7 mouse cellular contexts compared by ENCODE assay signal in genomic region chr16:38452442-38453202, GRCm38 (mm10). TPM values are rescaled to one million over a fixed set of nuclear protein-coding genes. Genes with fewer than 3 reads are reported as not detected.
DNase-seq lines count a peak whose midpoint lies in the region; ATAC-seq and TF ChIP-seq lines count a peak whose summit lies in the region.

TSS of gene Adprh (minus strand) at chr16:38452703.

- ATAC-seq in embryonic facial prominence, embryonic 12.5 days (ENCODE audit: insufficient number of reproducible peaks, insufficient read depth, low FRiP score, low TSS enrichment): peak; percentile 96
- peak; percentile 94 for ATAC-seq in limb, embryonic 12.5 days (ENCODE audit: insufficient number of reproducible peaks, insufficient read depth, low FRiP score, low TSS enrichment, low read depth)
- ATAC-seq in midbrain, embryonic 15.5 days (replicated peaks): peak; percentile 99

- peak within 1 kb of the TSS; percentile 78 for H3K4me3 ChIP-seq in embryonic facial prominence, embryonic 12.5 days
- H3K4me3 ChIP-seq in kidney, adult 2 months (ENCODE audit: insufficient read depth, low read depth, low read length): peak within 1 kb of the TSS; percentile 84
- peak within 1 kb of the TSS; percentile 68 for H3K4me3 ChIP-seq in limb, embryonic 12.5 days (replicated peaks)
- peak within 1 kb of the TSS; percentile 72 for H3K4me3 ChIP-seq in midbrain, embryonic 15.5 days
- peak within 1 kb of the TSS; percentile 97 for H3K4me3 ChIP-seq in spleen, adult 2 months (ENCODE audit: extremely low read depth, insufficient read depth, insufficient read length)

- H3K27me3 ChIP-seq in embryonic facial prominence, embryonic 12.5 days: no peaks in the 10 kb centered on the region
- H3K27me3 ChIP-seq in kidney, adult 2 months (replicated peaks; ENCODE audit: control insufficient read depth, insufficient read depth, low read length): no peaks in the 10 kb centered on the region
- H3K27me3 ChIP-seq in limb, embryonic 12.5 days: no peaks in the 10 kb centered on the region
- no peaks in the 10 kb centered on the region for H3K27me3 ChIP-seq in midbrain, embryonic 15.5 days (replicated peaks)
- no peaks in the 10 kb centered on the region for H3K27me3 ChIP-seq in spleen, adult 2 months (ENCODE audit: control insufficient read depth, insufficient read depth, low read length)

- peak within 1 kb of the TSS; percentile 84 for H3K9ac ChIP-seq in embryonic facial prominence, embryonic 12.5 days
- H3K9ac ChIP-seq in limb, embryonic 12.5 days (replicated peaks): peak within 1 kb of the TSS; percentile 90
- H3K9ac ChIP-seq in midbrain, embryonic 15.5 days: peak within 1 kb of the TSS; percentile 77

- TF ChIP-seq CTCF in kidney, adult 2 months (conservative IDR thresholded peaks at IDR 0.05; ENCODE audit: insufficient read depth, insufficient read length, low read depth, low read length): no peak
- no peak for TF ChIP-seq CTCF in spleen, adult 2 months (IDR thresholded peaks at IDR 0.05; ENCODE audit: extremely low read depth, insufficient read depth, insufficient read length, insufficient replicate concordance)

- under 1% methylated on average over 50 of the region's 61 CpGs for WGBS in embryonic facial prominence, embryonic 12.5 days
- WGBS in kidney, adult 2 months: under 1% methylated on average over 55 of the region's 61 CpGs
- under 1% methylated on average over 57 of the region's 61 CpGs for WGBS in limb, embryonic 12.5 days
- WGBS in midbrain, embryonic 15.5 days: under 1% methylated on average over 51 of the region's 61 CpGs
- WGBS in spleen, adult 2 months: under 1% methylated on average over 59 of the region's 61 CpGs

- H3K27ac ChIP-seq in embryonic facial prominence, embryonic 12.5 days: peak within 1 kb of the TSS; percentile 88
- peak within 1 kb of the TSS; percentile 96 for H3K27ac ChIP-seq in kidney, adult 2 months (ENCODE audit: insufficient read depth, low read depth, low read length)
- peak within 1 kb of the TSS; percentile 95 for H3K27ac ChIP-seq in limb, embryonic 12.5 days
- peak within 1 kb of the TSS; percentile 82 for H3K27ac ChIP-seq in midbrain, embryonic 15.5 days
- H3K27ac ChIP-seq in spleen, adult 2 months (ENCODE audit: insufficient read depth, low read length): peak within 1 kb of the TSS; percentile 94

- H3K36me3 ChIP-seq in embryonic facial prominence, embryonic 12.5 days: peaks cover 16% of the 10 kb centered on the region
- H3K36me3 ChIP-seq in kidney, adult 2 months (ENCODE audit: control insufficient read depth, insufficient read depth, low read length): no peaks in the 10 kb centered on the region
- peaks cover 30% of the 10 kb centered on the region for H3K36me3 ChIP-seq in limb, embryonic 12.5 days
- peaks cover 7% of the 10 kb centered on the region; the same call in 1 of the 2 replicates for H3K36me3 ChIP-seq in midbrain, embryonic 15.5 days (replicated peaks)
- peaks cover 4% of the 10 kb centered on the region; the same call in 1 of the 2 replicates for H3K36me3 ChIP-seq in spleen, adult 2 months (ENCODE audit: control insufficient read depth, insufficient read depth, low read length)

- H3K4me1 ChIP-seq in embryonic facial prominence, embryonic 12.5 days: peaks cover 15% of the 10 kb centered on the region
- no peaks in the 10 kb centered on the region for H3K4me1 ChIP-seq in kidney, adult 2 months (ENCODE audit: control insufficient read depth, insufficient read depth, low read length)
- H3K4me1 ChIP-seq in limb, embryonic 12.5 days (replicated peaks): peaks cover 17% of the 10 kb centered on the region
- peaks cover 20% of the 10 kb centered on the region for H3K4me1 ChIP-seq in midbrain, embryonic 15.5 days
- H3K4me1 ChIP-seq in spleen, adult 2 months (ENCODE audit: control insufficient read depth, insufficient read depth, insufficient read length): peaks cover 17% of the 10 kb centered on the region; the same call in 1 of the 2 replicates

- H3K9me3 ChIP-seq in embryonic facial prominence, embryonic 12.5 days: no peaks in the 10 kb centered on the region
- H3K9me3 ChIP-seq in limb, embryonic 12.5 days: no peaks in the 10 kb centered on the region
- no peaks in the 10 kb centered on the region for H3K9me3 ChIP-seq in midbrain, embryonic 15.5 days

- peak; percentile 97 for TF ChIP-seq POLR2A in kidney, adult 2 months (IDR thresholded peaks at IDR 0.05; ENCODE audit: low read depth, low read length)
- peak; percentile 98 for TF ChIP-seq POLR2A in spleen, adult 2 months (IDR thresholded peaks at IDR 0.05; ENCODE audit: low read depth, low read length)

- DNase-seq in adrenal gland, postnatal 25 days: peak; percentile 96
- peak; percentile 94 to 97 for DNase-seq in heart, adult 18-20 months
- peak; percentile 98 for DNase-seq in kidney, adult 2 months
- peak; percentile 34 to 87 for DNase-seq in spleen, adult 2 months (ENCODE audit: low read depth in 1 of 2, low spot score in 2 of 2)

- peak within 1 kb of the TSS; percentile 71 for H3K4me2 ChIP-seq in embryonic facial prominence, embryonic 12.5 days (replicated peaks)
- peak within 1 kb of the TSS; percentile 61 for H3K4me2 ChIP-seq in limb, embryonic 12.5 days
- peak within 1 kb of the TSS; percentile 78 for H3K4me2 ChIP-seq in midbrain, embryonic 15.5 days

RNA-seq across cellular contexts. Expression of gene Adprh, which starts in this region (rescaled TPM):
- total RNA-seq in adrenal gland, postnatal 25 days (2021): 44.3 and 52.0 TPM in 2 replicates
- 144 and 151 TPM in 2 replicates for polyA plus RNA-seq in embryonic facial prominence, embryonic 12.5 days (2016; fragmentation: Nextera tagmentation; extraction: Ambion mirVana)
- 10 to 100 TPM; 25.6 to 26.8 TPM for total RNA-seq in heart, adult 18-20 months (2021)
- 20.4 and 20.9 TPM in 2 replicates for polyA plus RNA-seq in kidney, adult 2 months (2012; rRNA removed)
- polyA plus RNA-seq in limb, embryonic 12.5 days (2016; fragmentation: Nextera tagmentation; extraction: Ambion mirVana): 142 and 147 TPM in 2 replicates
- polyA plus RNA-seq in midbrain, embryonic 15.5 days (2015; fragmentation: Nextera tagmentation; extraction: Ambion mirVana): 152 and 161 TPM in 2 replicates
- polyA plus RNA-seq in spleen, adult 2 months (2012; rRNA removed): 39.9 and 47.4 TPM in 2 replicates

Comparison
In these comparisons a context has a peak if more than half of its experiments do, and no peak if none do; other contexts are left out.
1. Peak in every context shown above with its lines: DNase-seq, ATAC-seq, H3K4me3 ChIP-seq and H3K27ac ChIP-seq.